Comparison of ENCODE assay signal across 26 mouse cellular contexts in genomic region chr1:76880111-76880782, GRCm38 (mm10).
DNase-seq lines count a peak whose midpoint lies in the region; ATAC-seq lines count a peak whose summit lies in the region.
"Had no signal": no experiment of that assay in that cellular context is flagged by ENCODE, and none has a peak within 500 bp of the region (broad histone marks: within the 10 kb centered on the region; RNA-seq: fewer than 3 reads in every experiment).

No protein-coding gene starts in this region.

- WGBS in embryonic facial prominence, embryonic 15.5 days = 32% methylated on average over 6 of the region's 6 CpGs

- no peaks in the 10 kb centered on the region for H3K9me3 ChIP-seq in embryonic facial prominence, embryonic 15.5 days (replicated peaks)
- H3K9me3 ChIP-seq: forebrain, embryonic 13.5 days; heart, embryonic 13.5 days; kidney, embryonic 15.5 days; limb, embryonic 10.5 days; liver, embryonic 15.5 days; neural tube, embryonic 15.5 days had no signal

- no peak overlapping the region for H3K4me2 ChIP-seq in embryonic facial prominence, embryonic 15.5 days (replicated peaks)
- H3K4me2 ChIP-seq: forebrain, embryonic 13.5 days; heart, embryonic 13.5 days; kidney, embryonic 15.5 days; liver, embryonic 15.5 days; neural tube, embryonic 15.5 days had no signal

- H3K4me3 ChIP-seq in embryonic facial prominence, embryonic 15.5 days (replicated peaks) = no peak overlapping the region
- H3K4me3 ChIP-seq: forebrain, embryonic 13.5 days; heart, adult 2 months; heart, embryonic 13.5 days; kidney, embryonic 15.5 days; left cerebral cortex, adult 2 months; limb, embryonic 10.5 days; liver, embryonic 15.5 days; neural tube, embryonic 15.5 days had no signal

- H3K27me3 ChIP-seq in embryonic facial prominence, embryonic 15.5 days = no peaks in the 10 kb centered on the region
- H3K27me3 ChIP-seq: forebrain, embryonic 13.5 days; heart, embryonic 13.5 days; kidney, embryonic 15.5 days; liver, embryonic 15.5 days; neural tube, embryonic 15.5 days had no signal

- no peaks in the 10 kb centered on the region for H3K36me3 ChIP-seq in embryonic facial prominence, embryonic 15.5 days
- H3K36me3 ChIP-seq: heart, embryonic 13.5 days; kidney, embryonic 15.5 days; limb, embryonic 10.5 days; liver, embryonic 15.5 days; neural tube, embryonic 15.5 days had no signal

- H3K4me1 ChIP-seq in embryonic facial prominence, embryonic 15.5 days = peaks cover 9% of the 10 kb centered on the region; the same call in 1 of the 2 replicates
- H3K4me1 ChIP-seq: forebrain, embryonic 13.5 days; heart, embryonic 13.5 days; kidney, embryonic 15.5 days; liver, embryonic 15.5 days; neural tube, embryonic 15.5 days had no signal

- ATAC-seq in frontal cortex, adult (ENCODE audit: low TSS enrichment) = peak; percentile 72
- no peak for ATAC-seq in embryonic facial prominence, embryonic 15.5 days (ENCODE audit: insufficient number of reproducible peaks, low FRiP score, low TSS enrichment, low read depth)
- ATAC-seq: forebrain, embryonic 13.5 days had no signal

- DNase-seq in frontal cortex, postnatal 25 days (ENCODE audit: low spot score in 2 of 2) = no peak
- peak; percentile 22 for DNase-seq in 3134 (ENCODE audit: extremely low read depth, insufficient read length, low spot score)
- peak; percentile 27 for DNase-seq in embryo, embryonic 11 days
- no peak for DNase-seq in natural killer cell, adult 2 months (ENCODE audit: low spot score in 2 of 2)
- no peak for DNase-seq in spleen, postnatal 36 days (ENCODE audit: low spot score in 2 of 2)
- DNase-seq: adrenal gland, postnatal 10 days; cerebellum, adult 9-10 months; gastrocnemius, postnatal 25 days; heart, adult 2 months; heart, postnatal 14 days; kidney, adult 11 months; kidney, postnatal 4 days; liver; thymus, adult 2 months; thymus, postnatal 4 days had no signal

- peak overlapping the region; percentile 55 for H3K27ac ChIP-seq in embryonic facial prominence, embryonic 15.5 days (replicated peaks)
- H3K27ac ChIP-seq: forebrain, embryonic 13.5 days; heart, adult 2 months; heart, embryonic 13.5 days; kidney, embryonic 15.5 days; left cerebral cortex, adult 2 months; limb, embryonic 10.5 days; liver, embryonic 15.5 days; macrophage; neural tube, embryonic 15.5 days; stomach, postnatal 0 days had no signal

- H3K9ac ChIP-seq in embryonic facial prominence, embryonic 15.5 days = no peak overlapping the region
- H3K9ac ChIP-seq: forebrain, embryonic 13.5 days; heart, embryonic 13.5 days; kidney, embryonic 15.5 days; liver, embryonic 15.5 days; neural tube, embryonic 15.5 days had no signal

Comparison
In these comparisons a context has a peak if more than half of its experiments do, and no peak if none do; other contexts are left out.
1. DNase-seq: peak in 3134 (single experiment) and embryo, embryonic 11 days (single experiment); none in frontal cortex, postnatal 25 days (0 of 2), natural killer cell, adult 2 months (0 of 2) and spleen, postnatal 36 days (0 of 2).